Mouse (Mus musculus): ENCODE measurements around the gene Mdga1. TPM values are rescaled to one million over a fixed set of nuclear protein-coding genes. Genes with fewer than 3 reads are reported as not detected.
A peak's percentile ranks its signal among the peaks of the same experiment; 100 is the strongest.

Gene Mdga1
- total RNA-seq (2021): 10 to 100 TPM; 58.1 to 60.2 TPM

GRCm38 (mm10) chr17:29970037-29970555, at the start of gene Mdga1:
Gene Mdga1, minus strand, starts transcription at chr17:29970087.
- no peak for DNase-seq (ENCODE audit: extremely low spot score in 1 of 2, low spot score in 2 of 2)
- intact Hi-C loops (cut with DNase I): loop anchor here (10.0 kb wide), 1 partner anchor 485 kb away; no protein-coding TSS in a partner anchor

DNA sequence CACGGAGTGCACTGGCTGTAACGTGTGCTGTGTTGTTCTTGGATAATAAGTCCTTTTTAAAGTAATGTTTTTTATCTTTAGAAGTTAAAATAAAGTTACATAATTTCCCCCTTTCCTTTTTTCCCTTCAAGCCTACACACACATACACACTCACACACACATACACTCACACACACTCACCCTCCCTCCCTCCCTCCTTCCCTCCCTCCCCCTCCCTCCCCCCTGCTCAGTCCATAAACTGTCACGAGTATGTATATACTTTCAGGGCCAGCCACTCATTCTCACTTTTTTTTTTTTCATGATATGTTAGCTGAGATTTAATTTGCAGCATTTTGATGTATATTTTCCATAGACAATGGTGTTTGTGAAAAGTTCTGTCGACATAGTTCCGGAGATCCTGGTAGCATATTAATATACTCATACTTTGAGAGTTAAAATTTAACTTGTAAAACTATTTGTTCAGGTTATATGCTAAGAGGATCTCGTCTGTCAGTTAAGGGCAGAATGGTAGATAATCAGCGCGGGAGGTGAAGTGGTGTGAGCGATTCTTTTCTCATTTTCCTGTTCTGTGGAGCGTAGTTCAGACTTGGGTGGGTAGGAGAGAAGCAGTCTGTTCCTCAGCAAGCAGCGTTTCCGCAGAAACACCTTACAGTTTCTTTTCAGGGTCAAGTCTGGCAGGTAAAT, 49.2 kb upstream of the Mdga1 start:
- no peak for DNase-seq (ENCODE audit: extremely low spot score in 1 of 2, low spot score in 2 of 2)
- intact Hi-C loops (cut with DNase I): no loop called here

GRCm38 (mm10) chr17:30014660-30015059, 44.8 kb upstream of the Mdga1 start:
- no peak for DNase-seq (ENCODE audit: extremely low spot score in 1 of 2, low spot score in 2 of 2)
- intact Hi-C loops (cut with DNase I): no loop called here

DNA sequence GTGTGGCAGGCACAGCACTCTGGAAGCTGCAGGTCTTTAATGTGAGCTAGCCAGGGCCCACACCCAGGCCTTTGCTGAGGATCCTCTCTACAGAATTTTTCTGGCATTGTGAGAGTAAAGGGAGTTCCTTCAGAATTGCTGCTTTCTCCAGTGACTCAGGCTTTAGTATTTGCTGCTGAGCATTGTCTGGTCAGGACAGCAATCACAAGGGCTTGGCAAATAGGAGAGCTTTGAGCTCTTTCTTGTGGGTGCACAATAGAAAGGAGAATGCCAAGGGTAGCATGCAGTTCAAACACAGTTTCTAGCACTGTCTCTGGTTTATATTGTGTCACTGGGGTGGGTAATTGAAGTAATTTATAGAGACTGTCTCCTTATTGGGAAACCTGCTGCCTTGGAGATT, 38.5 kb upstream of the Mdga1 start:
- intact Hi-C loops (cut with DNase I): loop anchor here (10.0 kb wide), 1 partner anchor 186 kb away; no protein-coding TSS in a partner anchor
- DNase-seq (ENCODE audit: extremely low spot score in 1 of 2, low spot score in 2 of 2): no peak

DNA sequence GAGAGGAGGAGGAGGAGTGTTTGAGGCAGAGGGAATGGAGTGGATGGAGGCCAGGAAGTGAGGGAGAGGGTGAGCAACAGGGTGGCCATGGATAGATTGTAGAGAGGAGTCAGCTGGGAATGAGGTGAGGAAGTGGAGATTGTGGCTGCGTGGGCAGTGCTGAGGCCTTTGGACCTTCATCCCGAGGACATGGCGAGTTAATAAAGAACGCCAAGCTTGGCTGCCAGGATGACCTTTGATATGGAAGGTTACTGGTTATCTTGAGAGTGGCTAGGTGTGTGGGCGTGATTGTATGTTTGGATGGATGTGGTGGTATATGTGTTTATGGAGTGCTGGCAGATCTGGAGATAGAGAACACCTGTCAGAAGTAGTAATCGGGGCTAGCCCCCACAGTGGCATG, 38.0 kb upstream of the Mdga1 start:
- intact Hi-C loops (cut with DNase I): loop anchor here (10.0 kb wide), 1 partner anchor 187 kb away; no protein-coding TSS in a partner anchor
- no peak for DNase-seq (ENCODE audit: extremely low spot score in 1 of 2, low spot score in 2 of 2)

- intact Hi-C loops (cut with DNase I): loop anchor here (10.0 kb wide), 1 partner anchor 188 kb away; no protein-coding TSS in a partner anchor
- no peak for DNase-seq (ENCODE audit: extremely low spot score in 1 of 2, low spot score in 2 of 2)
Measured at GRCm38 (mm10) chr17:30006877-30007276, 37.0 kb upstream of the Mdga1 start.

DNA sequence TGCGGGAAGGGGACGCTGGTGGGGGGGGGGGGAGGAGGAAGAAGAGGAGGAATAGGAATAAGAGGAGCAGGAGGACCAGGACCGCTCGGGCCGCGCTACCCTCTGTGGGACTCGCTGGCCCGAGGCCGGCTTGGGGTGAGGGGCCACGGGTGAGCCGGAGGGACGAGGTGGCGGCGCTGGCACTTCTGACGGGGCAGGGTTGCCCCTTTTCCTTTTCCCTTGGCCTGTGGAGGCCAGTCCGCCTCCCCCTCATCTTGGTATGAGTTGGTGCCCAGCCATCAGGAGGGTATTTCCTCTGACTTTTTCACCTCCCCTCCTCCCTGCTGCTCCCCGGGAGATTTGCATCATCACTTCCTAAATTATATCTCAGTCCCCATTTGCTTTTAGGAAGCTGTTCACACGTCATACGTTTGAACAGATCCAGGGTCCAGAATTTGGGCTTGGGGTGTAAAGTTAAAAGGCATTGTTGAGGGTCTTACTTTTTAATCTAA, 35.6 kb upstream of the Mdga1 start:
- DNase-seq (ENCODE audit: extremely low spot score in 1 of 2, low spot score in 2 of 2): peak in 1 of 2 experiments; percentile 65
- intact Hi-C loops (cut with DNase I): loop anchor here (10.0 kb wide), 1 partner anchor 189 kb away; no protein-coding TSS in a partner anchor

- intact Hi-C loops (cut with DNase I): loop anchor here (10.0 kb wide), 1 partner anchor 190 kb away; no protein-coding TSS in a partner anchor
- DNase-seq (ENCODE audit: extremely low spot score in 1 of 2, low spot score in 2 of 2): no peak
Measured at GRCm38 (mm10) chr17:30005103-30005443, 35.2 kb upstream of the Mdga1 start.

GRCm38 (mm10) chr17:30004203-30005102, 34.6 kb upstream of the Mdga1 start, which contains the start of gene Zfand3:
Gene Zfand3, plus strand, starts transcription at chr17:30004733.
- DNase-seq (ENCODE audit: extremely low spot score in 1 of 2, low spot score in 2 of 2): peak; percentile 88 to 97
- intact Hi-C loops (cut with DNase I): loop anchor here (10.0 kb wide), 1 partner anchor 190 kb away; no protein-coding TSS in a partner anchor

- DNase-seq (ENCODE audit: extremely low spot score in 1 of 2, low spot score in 2 of 2): no peak
- intact Hi-C loops (cut with DNase I): no loop called here
Measured at GRCm38 (mm10) chr17:29998566-29999295, 28.8 kb upstream of the Mdga1 start.

DNA sequence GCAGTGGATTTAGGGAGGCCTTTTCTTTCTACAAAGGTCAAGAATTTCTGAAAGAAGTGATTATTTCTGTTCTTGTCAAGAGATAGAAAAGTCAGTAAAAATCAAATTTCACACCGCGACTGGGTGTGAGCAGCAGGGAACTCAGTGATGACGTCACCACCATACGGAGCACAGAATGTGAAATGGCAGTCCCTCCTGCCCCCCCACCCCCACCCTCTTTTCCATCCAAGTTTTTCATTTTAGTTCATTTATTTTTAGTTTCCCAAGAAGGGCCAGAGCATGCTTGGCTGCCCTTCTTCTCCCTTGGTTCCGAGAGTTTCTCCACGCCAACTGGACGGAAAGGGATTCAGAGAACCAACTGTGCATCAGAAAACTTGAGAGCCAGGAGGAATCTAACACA, 27.8 kb upstream of the Mdga1 start:
- DNase-seq (ENCODE audit: extremely low spot score in 1 of 2, low spot score in 2 of 2): no peak
- intact Hi-C loops (cut with DNase I): no loop called here

DNA sequence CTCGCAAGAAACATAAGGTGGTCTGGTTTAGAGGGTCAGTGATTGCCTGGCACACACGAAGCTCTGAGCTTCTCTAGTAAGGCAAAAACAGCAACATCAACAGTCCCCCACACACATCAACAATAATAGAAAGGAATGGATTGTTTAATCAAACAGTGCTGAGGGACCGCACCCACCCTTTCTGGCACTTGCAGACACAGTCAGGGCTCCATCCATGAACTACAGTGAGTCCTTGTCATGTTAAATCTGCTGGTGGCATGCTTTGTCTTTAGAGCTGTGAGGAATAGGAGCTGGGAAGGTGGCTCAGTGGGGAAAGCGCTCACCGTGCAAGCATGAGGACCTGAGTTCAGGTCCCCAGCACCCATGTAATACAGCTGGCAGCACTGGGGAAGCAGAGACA, 26.1 kb upstream of the Mdga1 start:
- no peak for DNase-seq (ENCODE audit: extremely low spot score in 1 of 2, low spot score in 2 of 2)
- intact Hi-C loops (cut with DNase I): no loop called here

- DNase-seq (ENCODE audit: extremely low spot score in 1 of 2, low spot score in 2 of 2): no peak
- intact Hi-C loops (cut with DNase I): no loop called here
Measured at GRCm38 (mm10) chr17:29994459-29994858, 24.6 kb upstream of the Mdga1 start.

DNA sequence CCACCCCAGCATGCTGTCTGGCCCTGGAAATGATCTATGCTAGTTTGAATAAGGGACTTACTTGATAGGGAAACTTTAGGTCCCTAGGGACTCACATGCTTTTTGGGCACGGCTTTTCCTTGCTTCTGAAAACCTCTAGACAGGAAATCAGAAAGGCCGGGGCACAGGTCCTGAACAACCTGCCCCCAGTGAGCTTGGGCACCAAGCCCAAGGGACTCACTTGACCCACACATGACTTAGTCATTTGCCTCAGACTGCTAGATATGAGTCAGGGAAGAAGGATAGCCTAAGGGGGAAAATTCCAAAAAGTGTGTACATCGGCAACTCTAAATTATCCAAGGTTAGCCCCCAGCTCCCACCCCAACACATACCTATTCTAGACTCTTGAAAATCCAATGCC, 24.1 kb upstream of the Mdga1 start:
- no peak for DNase-seq (ENCODE audit: extremely low spot score in 1 of 2, low spot score in 2 of 2)
- intact Hi-C loops (cut with DNase I): no loop called here

DNA sequence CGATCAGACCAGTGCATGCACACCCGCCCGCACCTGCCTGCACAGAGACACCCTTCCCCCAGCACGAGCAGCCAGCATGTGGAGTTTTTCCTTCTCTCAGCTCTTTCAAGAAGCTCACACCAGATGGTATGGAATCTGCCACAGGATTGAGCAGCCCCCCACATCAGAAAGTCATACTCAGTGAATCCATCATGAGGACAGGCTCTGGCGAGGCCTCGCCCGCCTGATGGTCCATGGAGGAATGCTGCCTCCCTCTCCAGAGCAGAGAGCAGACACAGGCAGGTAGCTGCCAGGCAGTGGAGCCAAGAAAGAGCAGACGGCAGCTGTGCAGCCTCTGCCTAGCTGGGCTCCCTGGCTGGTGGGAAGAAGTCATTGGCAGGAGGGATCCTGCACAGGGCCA, 23.6 kb upstream of the Mdga1 start:
- intact Hi-C loops (cut with DNase I): no loop called here

DNA sequence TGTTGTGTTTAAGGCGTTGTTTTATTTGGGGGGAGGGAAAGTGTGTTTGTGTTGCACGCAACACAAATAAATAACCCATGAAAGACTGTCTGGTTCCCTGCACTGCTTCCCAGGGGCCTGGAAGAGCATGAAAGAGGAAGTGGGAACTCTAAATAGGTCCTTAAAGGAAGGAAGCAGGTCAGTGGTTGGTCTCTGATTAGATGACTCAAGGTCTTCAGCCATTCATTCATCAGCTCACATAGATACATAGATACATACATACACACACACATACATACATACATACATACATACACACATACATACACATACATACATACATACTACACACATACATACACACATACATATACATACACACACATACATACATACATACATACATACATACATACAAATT, 21.0 kb upstream of the Mdga1 start:
- intact Hi-C loops (cut with DNase I): no loop called here

More for the DNA sequence above, 23.6 kb upstream of the Mdga1 start:
- DNase-seq (ENCODE audit: extremely low spot score in 1 of 2, low spot score in 2 of 2): peak; percentile 54 to 65

GRCm38 (mm10) chr17:29990136-29990535, 20.2 kb upstream of the Mdga1 start:
- intact Hi-C loops (cut with DNase I): no loop called here
- no peak for DNase-seq (ENCODE audit: extremely low spot score in 1 of 2, low spot score in 2 of 2)

More for the DNA sequence above, 21.0 kb upstream of the Mdga1 start:
- DNase-seq (ENCODE audit: extremely low spot score in 1 of 2, low spot score in 2 of 2): no peak

GRCm38 (mm10) chr17:29989653-29990052, 19.8 kb upstream of the Mdga1 start:
- DNase-seq (ENCODE audit: extremely low spot score in 1 of 2, low spot score in 2 of 2): no peak
- intact Hi-C loops (cut with DNase I): no loop called here

- DNase-seq (ENCODE audit: extremely low spot score in 1 of 2, low spot score in 2 of 2): no peak
- intact Hi-C loops (cut with DNase I): no loop called here
Measured at GRCm38 (mm10) chr17:29988141-29988540, 18.3 kb upstream of the Mdga1 start.

Data from left cerebral cortex, postnatal 10 days (tissue).